Mouse (Mus musculus) MN1 (cell line): ENCODE measurements at regions not wholly inside any gene's neighbourhood (a gene's known extent, or its start where the extent isn't known, plus 50 kb on each side); places are given as distances from the start of the nearest gene placed in this dataset.
A peak's percentile ranks its signal among the peaks of the same experiment; 100 is the strongest.

Source experiments
- DNase-seq: peaks from one replicate; pipeline ENCODE4 v3.0.0-alpha.2; 2016; ENCODE audit warnings: low spot score

DNA sequence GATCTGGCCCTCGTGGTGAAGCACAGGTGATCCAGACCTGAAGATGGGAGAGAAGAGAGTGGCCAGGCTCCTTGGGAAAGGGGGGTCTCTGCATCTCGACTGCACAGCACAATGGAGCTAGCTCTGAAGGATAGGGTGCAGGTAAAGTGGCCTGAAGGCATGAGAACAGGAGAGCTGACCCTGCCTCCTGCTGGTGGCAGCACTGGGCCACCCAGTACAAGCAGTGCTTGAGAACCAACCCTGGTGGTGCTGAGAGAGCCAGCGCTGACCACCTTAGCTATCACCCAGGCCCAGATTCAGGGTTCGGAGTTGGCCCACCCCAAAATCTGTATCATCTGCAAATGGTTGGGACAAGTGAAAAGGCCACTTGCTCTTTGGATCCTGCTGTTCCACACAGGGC lies 66.2 kb downstream of the A730009L09Rik start:
- DNase-seq, result no peak

DNA sequence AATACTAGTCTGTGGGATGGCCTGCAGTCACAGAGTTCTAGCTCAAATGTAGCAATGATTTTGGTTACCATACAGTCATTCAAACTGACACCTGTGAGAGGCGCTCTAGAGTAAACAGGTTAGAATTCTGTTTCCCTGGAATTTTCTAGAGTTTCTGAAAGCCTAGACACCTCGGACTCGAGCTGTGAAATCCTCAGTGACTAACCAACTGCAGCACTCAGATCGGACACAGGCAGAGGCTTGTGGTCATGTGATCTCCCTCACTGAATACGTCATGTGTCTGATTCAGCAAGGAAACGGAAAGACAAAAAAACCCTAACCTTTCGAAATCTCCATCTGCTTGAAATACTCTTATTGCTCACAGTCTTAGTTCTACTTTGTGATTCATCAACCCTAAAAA lies 68.4 kb downstream of the A730009L09Rik start:
- DNase-seq, result no peak

DNA sequence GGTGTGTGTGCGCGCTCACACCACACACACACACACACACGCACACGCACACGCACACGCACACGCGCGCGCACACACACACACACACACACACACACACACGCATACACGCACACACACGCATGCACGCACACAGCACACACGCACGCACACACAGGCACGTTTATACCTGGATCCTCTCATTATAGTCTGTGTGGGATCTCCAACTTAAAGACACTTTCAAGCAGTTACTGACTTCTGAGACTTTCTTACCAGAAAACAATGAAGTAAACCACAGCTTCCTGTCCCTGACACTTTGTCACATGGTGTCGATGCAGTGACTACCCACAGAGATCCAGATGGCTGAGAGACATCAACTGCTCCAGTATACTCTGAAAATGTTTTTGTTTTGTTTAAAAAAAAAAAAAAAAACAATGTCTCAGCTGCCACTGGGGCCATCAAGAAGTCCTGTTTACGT lies 68.9 kb downstream of the A730009L09Rik start:
- DNase-seq, result no peak

DNA sequence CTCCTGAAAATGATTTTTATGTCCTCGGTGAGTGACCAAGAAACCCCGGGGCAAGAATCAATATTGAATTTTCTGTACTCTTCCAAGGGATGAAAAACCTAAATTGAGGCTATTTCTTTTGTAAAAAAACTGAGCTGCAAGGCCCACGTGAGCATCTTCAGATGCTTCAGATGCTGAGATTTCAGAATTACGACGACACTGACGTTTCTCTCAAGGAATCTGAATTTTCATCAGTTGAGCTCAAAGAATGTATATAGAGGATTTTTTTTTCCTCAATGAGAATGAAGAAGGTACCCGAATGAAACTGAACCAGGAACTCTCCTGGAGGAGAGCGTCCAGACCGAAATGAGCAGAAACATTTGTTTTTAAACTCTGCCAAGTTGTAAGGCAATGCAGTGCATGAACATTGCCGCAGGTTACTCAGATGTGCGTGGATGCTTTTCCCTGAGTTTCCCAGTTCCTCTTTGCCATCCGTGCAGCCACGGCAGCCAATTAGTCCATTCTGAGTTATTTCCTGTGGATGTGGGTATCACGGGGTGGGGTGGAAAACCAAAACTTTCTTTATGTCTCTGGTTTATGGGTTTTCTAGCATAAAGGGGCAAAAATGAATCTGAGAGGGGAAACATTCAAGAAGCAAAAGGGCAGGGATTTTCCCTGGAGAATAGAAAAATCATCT lies 69.9 kb downstream of the A730009L09Rik start:
- DNase-seq, result no peak

DNA sequence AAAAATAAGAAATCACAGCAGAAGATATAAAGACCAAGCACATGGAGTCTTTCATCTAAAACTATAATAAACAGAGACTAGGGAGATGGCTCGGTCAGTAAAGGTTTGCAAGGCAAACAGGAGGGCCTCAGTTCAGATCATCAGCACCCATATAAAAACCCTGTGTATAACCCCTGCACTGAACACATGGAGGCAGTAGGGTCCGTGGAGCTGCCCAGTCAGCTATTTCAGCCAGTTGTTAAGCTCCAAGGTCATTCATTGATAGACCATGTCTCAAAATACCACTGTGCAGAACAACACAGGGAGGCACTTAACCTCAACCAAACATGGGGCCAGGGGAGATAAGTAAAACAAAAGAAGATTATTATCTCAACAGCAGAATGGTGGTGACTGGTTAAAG lies 78.1 kb downstream of the A730009L09Rik start:
- DNase-seq, result no peak

DNA sequence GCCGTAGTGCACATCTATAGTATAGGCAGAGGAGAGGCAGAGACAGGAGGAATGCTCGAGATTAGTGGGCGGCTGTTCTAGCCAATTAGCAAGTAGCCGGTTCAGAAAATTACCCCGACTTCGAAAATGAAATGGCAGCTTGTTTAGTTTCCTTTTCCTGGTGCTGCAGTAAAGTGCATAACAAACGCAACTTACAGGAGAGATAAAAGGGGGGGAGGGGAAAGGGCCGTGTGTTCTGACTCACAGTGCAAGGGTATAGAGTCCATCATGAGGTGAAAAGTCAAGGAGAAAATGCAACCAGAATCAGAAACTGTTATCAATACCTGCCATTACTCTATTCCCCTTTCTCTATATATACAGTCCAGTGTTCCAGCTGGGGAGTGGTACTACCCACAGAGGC lies 88.0 kb downstream of the A730009L09Rik start:
- no peak for DNase-seq

DNA sequence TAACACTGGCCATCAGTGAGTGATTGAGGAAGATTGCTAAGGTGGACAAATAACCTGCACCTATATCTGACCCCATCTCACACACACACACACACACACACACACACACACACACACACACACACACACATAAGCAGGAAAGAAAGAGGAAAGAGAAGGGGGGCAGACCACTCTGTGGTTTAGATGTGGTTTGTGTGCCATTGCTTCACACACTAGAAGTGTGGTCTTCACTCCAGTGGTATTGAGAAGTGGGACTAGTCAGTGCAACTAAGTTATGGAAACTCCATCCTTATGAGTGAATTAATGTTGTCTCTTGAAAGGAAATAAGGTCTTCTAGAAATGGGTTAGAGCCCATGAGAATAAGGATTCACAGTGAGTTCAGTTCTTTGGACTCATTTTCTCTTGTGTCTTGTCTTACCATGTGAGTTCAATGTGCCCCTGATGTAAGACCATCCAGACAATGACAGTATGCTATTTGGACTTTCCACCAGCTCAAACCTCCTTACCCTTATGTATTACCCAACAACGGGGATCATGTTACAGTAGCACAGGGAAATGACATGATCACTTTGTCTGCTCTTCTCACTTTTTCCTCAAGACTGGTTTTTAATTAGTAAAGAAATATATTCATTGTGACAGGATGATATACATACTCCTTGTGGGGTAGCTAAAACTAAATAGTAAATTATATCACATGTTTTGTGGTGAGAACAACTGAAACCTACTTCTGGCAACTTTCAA lies 88.7 kb downstream of the A730009L09Rik start:
- no peak for DNase-seq

DNA sequence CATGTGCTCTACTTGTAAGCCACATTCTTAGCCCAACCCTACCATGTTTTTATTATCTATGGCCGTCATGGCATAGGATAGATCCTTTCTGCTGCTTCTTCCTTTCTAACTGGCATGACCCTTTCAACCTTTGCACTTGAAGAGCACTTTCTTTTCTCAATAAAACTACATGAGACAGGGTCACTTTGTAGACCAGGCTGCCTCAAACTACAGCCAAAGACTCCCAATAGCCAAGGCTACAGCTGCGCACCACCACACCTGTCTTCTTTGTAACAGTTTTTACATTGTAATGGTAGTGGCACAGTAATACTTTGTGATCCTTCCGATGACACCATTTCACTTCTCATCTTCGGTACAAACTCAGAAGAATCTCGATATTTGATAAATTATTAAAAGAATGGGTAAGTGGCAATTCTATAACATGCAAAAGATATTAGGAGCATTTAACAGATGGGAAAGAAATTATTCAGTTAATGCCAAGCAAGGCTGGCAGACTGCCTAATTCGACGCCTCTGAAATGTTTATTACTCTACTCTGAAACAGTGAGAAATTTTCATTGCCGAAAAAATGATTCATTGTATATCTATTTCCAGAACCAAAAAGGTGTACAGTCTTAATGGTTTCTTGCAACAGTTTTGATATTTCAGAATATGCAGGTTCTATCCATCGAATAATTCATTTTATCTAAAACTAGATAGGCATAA lies 89.5 kb downstream of the A730009L09Rik start:
- DNase-seq, result no peak

DNA sequence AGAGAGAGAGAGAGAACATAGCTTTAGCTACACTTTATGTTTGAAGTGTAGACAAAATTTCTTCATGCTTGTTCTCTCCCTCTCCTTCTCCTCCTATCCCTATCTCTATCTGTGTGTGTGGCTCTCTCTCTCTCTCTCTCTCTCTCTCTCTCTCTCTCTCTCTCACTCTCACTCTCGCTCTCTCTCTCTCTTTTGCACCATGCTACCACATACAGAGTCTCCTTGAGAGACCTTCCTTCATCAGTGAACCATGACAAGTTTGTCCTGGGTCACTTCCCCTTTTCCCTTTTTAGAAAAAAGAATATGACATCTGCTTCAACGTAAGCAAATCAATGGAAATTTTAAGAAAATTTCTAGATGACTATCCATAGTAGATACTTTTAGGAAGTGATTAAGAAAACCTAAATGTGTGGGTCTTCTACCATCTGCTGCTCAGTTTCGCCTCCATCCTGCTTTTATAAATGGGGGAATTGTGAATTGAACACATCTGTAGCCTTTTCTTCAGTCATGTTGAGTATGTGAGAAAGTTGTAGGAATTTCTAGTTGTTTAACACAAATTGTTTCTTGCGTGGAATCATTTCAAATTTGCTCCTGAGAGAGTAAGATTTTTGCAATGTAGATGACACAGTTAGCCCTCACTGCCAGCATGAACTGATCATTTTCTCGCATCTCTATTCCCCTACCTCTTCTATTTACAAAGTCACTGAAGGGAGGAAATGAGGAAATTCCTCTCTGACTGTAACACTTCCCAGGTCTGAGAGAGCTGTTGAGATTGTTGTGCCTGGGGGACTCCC lies 91.3 kb downstream of the A730009L09Rik start:
- DNase-seq, result no peak

DNA sequence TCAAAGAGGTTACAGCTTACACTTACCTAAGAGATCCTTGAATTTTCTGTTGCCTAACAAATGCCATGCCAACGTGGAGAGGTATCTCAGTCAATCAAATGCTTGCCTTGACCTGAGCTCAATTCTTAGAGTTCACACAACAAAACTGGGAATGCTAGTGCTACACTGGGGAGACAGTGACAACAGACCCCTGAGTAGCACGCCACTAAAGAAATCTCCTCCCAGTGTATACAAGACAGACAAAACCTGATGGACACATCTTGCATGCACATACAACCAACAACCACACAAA lies 91.8 kb downstream of the A730009L09Rik start:
- no peak for DNase-seq

DNA sequence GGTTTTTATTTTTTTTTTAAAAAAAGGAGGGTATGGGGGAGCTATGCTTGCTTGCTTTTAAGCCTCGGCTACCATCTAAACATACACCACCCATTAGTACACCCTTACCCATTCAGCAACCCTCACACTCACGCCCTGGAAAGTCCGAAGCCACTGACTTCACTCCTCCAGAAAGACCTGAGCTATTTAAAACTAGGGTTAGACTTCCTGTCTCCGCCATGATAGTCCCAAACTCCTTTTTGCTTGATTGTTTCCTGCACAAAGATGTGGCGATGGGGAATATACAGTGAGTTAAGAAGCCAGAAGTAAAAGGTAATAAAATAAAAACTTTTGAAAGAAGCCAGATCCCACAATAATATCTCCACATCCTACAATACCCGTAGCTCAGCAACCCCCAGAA lies 92.6 kb downstream of the A730009L09Rik start:
- DNase-seq, result no peak

DNA sequence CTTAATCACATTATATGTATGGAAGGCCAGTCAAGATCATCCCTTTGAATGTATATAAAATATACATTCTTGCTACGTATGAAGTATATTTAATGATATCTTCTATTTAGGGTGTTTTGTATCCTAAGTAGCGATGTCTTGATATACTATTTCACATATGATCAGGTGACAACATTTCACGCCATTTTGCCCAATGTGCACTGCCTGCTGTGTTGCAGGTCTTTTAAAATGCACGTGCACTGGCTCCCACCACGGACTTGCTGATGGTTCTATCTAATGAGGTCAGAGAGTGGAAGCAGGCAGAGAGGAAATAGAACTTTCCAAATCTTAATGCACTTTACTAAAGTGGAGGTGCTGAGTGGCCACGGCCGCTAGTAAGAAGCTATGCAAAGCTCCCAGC lies 100.8 kb downstream of the A730009L09Rik start:
- no peak for DNase-seq

DNA sequence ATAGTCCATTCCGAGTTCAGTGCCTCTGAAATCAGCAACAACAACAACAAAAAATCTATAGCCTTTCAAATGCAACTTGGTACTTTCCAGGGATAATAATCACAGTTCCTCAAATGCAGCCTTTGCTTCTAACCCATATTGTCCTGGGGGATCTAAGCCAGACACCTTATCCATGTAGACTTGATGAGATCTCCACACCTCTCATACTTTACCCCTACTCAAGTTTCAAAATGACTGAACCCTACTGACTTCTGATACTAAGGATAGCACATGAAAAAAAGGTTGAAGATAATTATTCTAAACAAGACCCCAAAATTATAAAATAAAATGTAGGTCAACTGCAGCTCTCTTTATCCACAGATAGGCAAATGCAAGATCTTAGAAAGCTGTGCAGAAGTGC lies 101.2 kb downstream of the A730009L09Rik start:
- DNase-seq, result no peak

DNA sequence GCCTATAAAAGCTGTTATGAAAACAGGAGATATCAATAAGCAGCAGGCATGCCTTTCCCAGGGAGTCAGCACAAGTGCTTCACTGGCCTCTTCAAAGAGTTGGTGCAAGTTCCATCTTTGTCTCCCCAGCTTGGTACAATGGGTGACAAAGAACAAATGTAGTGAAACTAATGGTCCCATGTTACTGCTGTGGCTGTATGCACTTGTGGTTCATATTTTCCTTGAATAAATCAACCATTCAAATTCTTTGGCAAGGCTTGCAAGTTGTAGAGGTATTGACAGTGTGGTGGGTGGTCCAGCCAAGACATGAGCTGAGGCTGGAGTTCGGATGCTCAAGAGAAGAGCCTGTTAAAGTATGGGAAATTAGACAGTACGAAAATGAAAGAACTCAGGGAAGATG lies 103.5 kb downstream of the A730009L09Rik start:
- no peak for DNase-seq

DNA sequence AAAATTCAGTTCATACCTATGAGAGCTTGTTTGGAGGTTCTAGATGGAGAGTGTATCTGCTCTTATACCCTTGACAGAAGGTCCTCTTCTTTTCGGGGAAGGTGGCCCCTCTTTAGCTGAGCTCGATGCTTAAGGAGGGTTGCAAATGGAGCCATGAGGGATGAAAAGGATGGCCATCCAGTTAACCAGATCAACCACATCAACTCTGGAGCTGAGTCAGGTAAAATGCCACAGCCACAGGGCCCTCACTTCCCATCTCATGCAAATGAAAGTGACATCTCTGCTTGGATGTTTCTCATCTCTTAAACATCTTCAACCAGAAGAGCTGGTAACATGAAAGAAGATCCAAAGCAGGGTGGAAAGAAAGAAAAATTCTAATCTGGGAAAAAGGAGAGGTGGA lies 105.0 kb downstream of the A730009L09Rik start:
- DNase-seq, result no peak

DNA sequence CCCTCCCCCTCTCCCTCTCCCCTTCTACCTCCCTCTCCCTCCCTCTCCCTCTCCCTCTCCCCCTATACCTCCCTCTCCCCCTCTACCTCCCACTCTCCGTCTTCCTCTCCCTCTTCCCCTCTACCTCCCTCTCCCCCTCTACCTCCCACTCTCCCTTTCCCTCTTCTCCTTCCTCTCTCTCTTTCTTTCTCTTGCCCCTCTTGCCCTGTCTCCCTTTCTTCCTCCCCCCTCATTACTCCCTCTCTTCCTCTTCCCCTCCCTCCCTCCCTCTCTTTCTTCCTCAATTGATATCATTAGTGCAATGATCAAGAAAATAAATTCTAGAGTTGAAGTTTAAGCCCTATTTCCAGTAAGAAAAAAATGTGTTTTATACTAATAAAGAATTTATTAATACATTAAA lies 105.9 kb downstream of the A730009L09Rik start:
- DNase-seq, result no peak

DNA sequence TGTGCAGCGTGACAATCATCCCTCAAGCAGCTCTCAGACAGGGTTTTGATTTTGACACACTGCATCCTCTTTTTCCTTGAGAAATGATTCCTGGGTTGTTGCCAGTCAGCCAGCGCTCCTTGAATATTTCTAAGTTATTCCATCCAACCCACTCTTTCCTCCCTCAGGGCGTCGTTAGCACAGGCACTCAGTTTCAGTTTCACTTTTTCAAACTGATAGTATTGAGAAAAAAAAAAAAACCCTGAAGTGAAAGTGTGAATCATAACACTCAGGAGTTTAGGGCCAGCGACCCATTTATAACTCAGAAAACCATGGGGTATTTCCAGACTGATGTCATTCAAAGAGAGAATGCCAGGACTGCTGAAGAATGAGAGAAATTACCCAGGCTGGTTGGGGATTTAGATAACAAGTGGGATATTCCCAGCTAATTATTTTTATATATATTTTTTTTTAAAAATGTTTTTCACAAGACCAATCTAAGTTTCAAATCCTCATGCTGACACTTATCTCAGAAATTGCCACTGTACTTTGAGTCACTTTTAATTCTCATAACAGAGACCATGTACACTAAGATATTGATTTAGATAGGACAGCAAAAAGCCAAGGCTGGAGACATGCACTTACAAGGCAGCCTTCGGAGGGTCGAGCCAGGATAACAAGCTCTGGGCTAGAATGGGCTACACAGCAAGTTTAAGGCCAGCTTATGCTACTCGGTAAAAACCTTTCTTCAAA lies 106.5 kb downstream of the A730009L09Rik start:
- DNase-seq, result peak; percentile 13

DNA sequence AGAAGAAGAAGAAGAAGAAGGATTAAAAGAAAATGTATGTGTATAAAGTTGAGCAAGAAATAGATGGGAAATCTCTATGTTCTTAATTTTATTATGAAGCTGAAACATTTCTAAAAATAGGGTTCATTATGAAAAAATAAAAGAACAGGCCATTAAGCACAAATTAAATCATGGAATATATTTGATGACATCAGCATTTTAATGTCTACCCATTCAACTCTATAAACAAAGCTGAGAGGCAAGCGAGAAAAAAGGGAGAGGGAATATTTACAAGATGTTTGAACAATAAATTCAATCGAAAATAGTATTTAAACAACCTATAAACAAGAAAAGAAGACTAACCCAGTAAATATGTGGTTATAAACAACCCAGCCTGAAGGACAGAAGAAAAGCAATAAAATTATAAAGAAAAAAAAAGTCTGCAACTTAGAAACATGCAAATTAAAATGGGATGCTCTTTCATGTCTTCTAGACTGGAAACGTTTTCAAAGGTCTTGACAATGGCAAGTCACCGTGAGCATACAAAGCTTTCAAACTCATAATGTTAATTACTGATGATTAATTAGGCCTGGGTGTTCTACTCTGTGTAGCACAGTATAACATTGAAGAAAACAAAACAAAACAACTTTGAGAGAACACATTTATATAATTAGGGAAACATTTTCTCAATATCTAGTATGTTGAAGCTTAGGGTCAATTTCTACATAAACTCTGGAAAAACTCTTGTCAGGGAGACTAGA lies 108.6 kb downstream of the A730009L09Rik start:
- no peak for DNase-seq

DNA sequence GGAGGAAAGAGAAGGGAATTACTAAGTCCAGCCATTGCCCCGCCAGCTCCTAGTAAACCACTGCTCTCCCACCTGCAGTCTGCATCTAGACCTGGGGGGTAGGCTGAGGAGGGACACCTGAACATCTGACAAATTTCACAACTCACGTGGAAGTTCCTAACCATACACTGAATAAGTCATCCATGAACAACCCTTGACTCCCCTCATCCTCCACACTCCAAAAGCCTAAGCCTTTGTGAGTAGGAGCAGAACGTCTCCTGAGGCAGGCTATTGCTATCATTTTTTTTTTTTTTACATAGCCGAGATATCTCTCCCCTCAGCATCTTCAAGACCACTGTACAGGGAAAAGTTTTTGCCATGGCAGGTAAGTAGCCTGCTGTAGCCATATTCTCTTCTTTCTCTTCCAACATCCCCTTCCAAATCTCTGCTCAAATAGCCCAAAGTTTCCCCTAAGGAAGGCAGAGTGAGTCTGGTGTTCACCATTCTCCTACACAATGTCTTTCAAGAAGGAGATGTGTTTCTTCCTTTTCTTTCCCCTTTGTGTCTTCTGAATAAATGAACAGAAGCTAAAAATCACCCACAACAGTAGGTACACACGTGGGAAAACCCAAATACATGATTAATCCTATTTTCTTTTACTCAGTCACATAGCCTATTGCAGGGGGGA lies 109.7 kb downstream of the A730009L09Rik start:
- DNase-seq, result no peak

DNA sequence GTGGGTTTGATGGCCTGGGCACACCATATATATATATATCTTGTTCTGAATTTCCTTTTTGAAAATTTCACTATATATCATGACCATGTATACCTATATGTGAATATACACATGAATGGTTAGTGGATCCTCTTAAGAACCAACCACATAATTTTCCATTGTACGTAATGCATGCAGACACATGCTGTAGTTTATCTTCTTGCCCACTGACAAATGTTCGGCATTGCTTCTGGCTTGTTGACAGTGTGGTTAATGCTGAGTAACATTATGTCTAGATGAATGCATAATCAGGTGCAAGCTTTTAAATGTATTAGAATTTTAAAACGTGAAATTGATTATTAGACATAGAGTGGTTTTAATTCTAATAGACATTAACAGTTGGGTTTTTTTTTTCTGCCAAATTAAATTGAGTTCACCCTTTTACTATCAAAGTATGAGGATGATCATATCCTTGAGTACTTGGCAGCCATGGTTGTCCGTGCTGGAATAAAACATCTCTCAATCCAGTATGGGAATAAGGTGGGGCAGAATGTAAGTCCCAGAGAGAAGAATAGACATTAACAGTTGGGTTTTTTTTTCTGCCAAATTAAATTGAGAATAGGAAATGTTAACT lies 110.3 kb downstream of the A730009L09Rik start:
- no peak for DNase-seq
